Mouse (Mus musculus) intestine, postnatal 0 days (tissue): ENCODE measurements around the gene Gm30302. TPM values are rescaled to one million over a fixed set of nuclear protein-coding genes. Genes with fewer than 3 reads are reported as not detected.
"Not testable (repeated sequence)": the region's sequence is repeated elsewhere in the genome, so short reads cannot be mapped to it uniquely, and the experiment has no call there.

ENCODE experiments used
- ATAC-seq: fragments of 200-750 bp; cut with Nextera tagmentation; 2 replicates; pipeline ENCODE4 v1.8.0; 2017; ENCODE audit warnings: mild to moderate bottlenecking, moderate TSS enrichment, moderate library complexity
- H3K27ac ChIP-seq: fragments of 300-500 bp; sonication (generic); 2 replicates; pipeline ENCODE4 v1.5.1; 2014; ENCODE audit warnings: mild to moderate bottlenecking, low read depth, low read length, moderate library complexity
- H3K27me3 ChIP-seq: fragments of 300-500 bp; sonication (generic); replicated peaks from 2 replicates; pipeline ENCODE4 v1.6.1; 2014; ENCODE audit warnings: low read length, mixed read lengths; ENCODE audit not compliant: control insufficient read depth, insufficient read depth
- H3K36me3 ChIP-seq: fragments of 300-500 bp; sonication (generic); 2 replicates; pipeline ENCODE4 v1.6.1; 2014; ENCODE audit warnings: mild to moderate bottlenecking, moderate library complexity; ENCODE audit not compliant: control insufficient read depth, insufficient read depth
- H3K4me1 ChIP-seq: fragments of 300-500 bp; sonication (generic); replicated peaks from 2 replicates; pipeline ENCODE4 v1.6.1; 2014; ENCODE audit warnings: antibody characterized with exemption, low read length, mixed read lengths; ENCODE audit not compliant: control insufficient read depth, insufficient read depth
- H3K4me2 ChIP-seq: fragments of 300-500 bp; sonication (generic); replicated peaks from 2 replicates; pipeline ENCODE4 v1.6.1; 2014; ENCODE audit warnings: low read depth, mild to moderate bottlenecking, moderate library complexity
- H3K4me3 ChIP-seq: fragments of 300-500 bp; sonication (generic); 2 replicates; pipeline ENCODE4 v1.5.1; 2014; ENCODE audit warnings: low read depth, low read length
- H3K9ac ChIP-seq: fragments of 300-500 bp; sonication (generic); 2 replicates; pipeline ENCODE4 v1.6.1; 2014; ENCODE audit warnings: mild to moderate bottlenecking, low read depth, low read length
- H3K9me3 ChIP-seq: fragments of 300-500 bp; sonication (generic); 2 replicates; pipeline ENCODE4 v1.6.1; 2016; ENCODE audit warnings: mixed run types; ENCODE audit not compliant: control insufficient read depth
- CTCF ChIP-seq: sonication (generic); IDR thresholded peaks from 2 replicates; pipeline ENCODE4 v1.5.1; 2016; ENCODE audit warnings: low read depth, mild to moderate bottlenecking, control low read depth, antibody characterized with exemption, moderate library complexity
- WGBS: fragments of 180-500 bp; shearing (Covaris S2); extraction: QIAGEN DNeasy Blood & Tissue Kit; methylation state at CpG from one replicate; pipeline ENCODE4 v1.1.7; 2014; 5-methylcytosine and 5-hydroxymethylcytosine counted together
- polyA plus RNA-seq: library from polyadenylated mRNA; unstranded; fragments of >200 nt; fragmentation: Nextera tagmentation; extraction: Ambion mirVana; gene quantifications from 2 replicates; pipeline ENCODE4 v1.2.1, GENCODE M21; 2015

The Gm30302 gene
- polyA plus RNA-seq, 1 experiment from 2014 or later = not detected

DNA sequence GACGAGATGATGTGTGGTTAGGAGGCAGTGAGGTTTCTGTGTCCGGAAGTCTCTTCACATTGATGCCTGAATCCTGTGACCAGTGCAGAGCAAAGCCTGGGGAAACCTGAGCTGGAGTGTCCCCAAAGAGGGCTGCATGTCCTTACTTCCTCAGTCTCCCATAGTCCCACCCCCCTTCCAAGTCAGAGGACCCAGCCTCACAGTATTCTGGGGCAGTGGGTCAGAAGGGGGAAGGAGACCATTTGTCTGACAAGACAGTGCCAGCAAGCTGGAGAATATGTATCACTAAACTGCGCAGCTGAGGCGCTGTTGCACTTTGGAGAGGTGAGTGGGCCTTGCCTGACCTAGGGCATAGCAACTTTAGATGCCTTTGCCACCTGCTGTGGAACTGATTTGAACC is 26.5 kb upstream of the Gm30302 start:
- no peak overlapping the region for H3K27ac ChIP-seq
- ATAC-seq = no peak
- H3K36me3 ChIP-seq = no peaks in the 10 kb centered on the region
- H3K4me3 ChIP-seq = no peak overlapping the region
- TF ChIP-seq CTCF = no peak
- no peak overlapping the region for H3K4me2 ChIP-seq
- no peaks in the 10 kb centered on the region for H3K4me1 ChIP-seq
- WGBS = 87% methylated on average over 4 of the region's 4 CpGs
- no peaks in the 10 kb centered on the region for H3K9me3 ChIP-seq
- H3K9ac ChIP-seq = no peak overlapping the region
- no peaks in the 10 kb centered on the region for H3K27me3 ChIP-seq

DNA sequence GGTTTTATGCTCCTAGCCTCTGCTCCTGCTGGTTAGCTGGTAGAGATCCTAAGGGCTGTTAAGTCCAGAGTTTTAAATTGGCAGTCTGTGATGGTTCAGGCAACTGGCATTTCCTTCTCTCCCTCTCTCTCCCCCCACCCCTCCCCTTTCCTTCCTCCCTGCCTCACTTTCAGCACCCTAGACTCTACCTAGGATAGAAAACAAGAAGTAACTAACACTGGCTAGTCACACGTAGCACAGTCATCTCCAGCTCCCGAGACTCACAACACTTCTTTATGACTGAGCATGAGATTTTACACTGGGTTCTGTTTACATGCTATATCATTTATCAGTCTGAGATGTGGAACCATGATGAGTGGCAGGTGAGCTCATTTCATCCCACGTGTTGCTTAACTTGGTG is 16.2 kb upstream of the Gm30302 start:
- Histone ChIP-seq H3K9ac (no peak overlapping the region), H3K4me1 (no peaks in the 10 kb centered on the region), H3K9me3 (no peaks in the 10 kb centered on the region), H3K4me2 (no peak overlapping the region), H3K36me3 (no peaks in the 10 kb centered on the region), H3K4me3 (no peak overlapping the region), H3K27me3 (no peaks in the 10 kb centered on the region), H3K27ac (no peak overlapping the region)
- 80% methylated on average over 3 of the region's 3 CpGs for WGBS
- no peak for ATAC-seq
- no peak for TF ChIP-seq CTCF

DNA sequence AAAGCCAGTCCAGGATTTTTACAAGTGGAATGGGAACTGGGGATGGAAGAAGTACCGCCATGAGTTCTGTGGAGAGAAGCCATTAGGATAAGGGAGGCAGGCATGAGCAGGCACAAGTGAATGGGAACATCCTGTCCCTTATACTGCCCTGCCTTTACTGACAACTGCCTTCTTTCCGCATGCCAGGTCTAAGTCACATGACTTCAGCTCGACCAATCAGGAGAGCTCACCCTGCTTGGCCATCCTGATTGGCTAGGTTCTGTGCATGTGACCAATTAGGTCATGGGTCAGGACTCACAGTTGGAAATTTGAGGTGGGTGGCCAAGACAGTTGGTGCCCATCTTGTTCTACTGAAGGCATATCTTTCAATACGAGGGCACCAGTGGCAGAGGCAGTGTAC is 15.6 kb upstream of the Gm30302 start:
- 83% methylated on average over 4 of the region's 4 CpGs for WGBS
- H3K4me2 ChIP-seq = no peak overlapping the region
- no peak for TF ChIP-seq CTCF
- no peaks in the 10 kb centered on the region for H3K27me3 ChIP-seq
- no peak overlapping the region for H3K4me3 ChIP-seq
- no peaks in the 10 kb centered on the region for H3K9me3 ChIP-seq
- no peak overlapping the region for H3K27ac ChIP-seq
- no peaks in the 10 kb centered on the region for H3K4me1 ChIP-seq
- no peak for ATAC-seq
- no peak overlapping the region for H3K9ac ChIP-seq
- H3K36me3 ChIP-seq = no peaks in the 10 kb centered on the region

DNA sequence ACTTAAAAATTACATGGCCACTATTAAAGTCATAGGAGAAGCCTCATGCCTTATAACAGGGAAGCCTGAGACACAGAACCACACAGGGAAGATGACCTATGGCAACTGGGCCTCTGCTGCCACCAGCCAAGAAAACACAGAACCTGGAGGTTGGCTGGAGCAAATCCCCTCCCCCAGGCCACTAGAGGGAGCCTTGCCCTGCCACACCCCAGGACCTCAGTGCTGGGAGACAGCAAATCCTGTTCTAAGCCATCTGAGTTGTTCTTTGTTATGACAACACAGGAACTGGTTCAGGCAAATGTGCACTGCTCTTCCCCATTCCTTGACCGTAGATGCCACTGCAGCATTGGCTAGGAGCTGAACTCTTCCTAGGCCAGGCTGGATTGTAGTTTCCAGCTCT is 8.3 kb upstream of the Gm30302 start:
- no peaks in the 10 kb centered on the region for H3K27me3 ChIP-seq
- no peak overlapping the region for H3K27ac ChIP-seq
- H3K4me1 ChIP-seq = no peaks in the 10 kb centered on the region
- no peaks in the 10 kb centered on the region for H3K36me3 ChIP-seq
- H3K4me2 ChIP-seq = no peak overlapping the region
- H3K9ac ChIP-seq = no peak overlapping the region
- WGBS = 64% methylated on average over 1 of the region's 1 CpGs
- H3K9me3 ChIP-seq = no peaks in the 10 kb centered on the region
- ATAC-seq = no peak
- H3K4me3 ChIP-seq = no peak overlapping the region
- peak; percentile 56 for TF ChIP-seq CTCF

DNA sequence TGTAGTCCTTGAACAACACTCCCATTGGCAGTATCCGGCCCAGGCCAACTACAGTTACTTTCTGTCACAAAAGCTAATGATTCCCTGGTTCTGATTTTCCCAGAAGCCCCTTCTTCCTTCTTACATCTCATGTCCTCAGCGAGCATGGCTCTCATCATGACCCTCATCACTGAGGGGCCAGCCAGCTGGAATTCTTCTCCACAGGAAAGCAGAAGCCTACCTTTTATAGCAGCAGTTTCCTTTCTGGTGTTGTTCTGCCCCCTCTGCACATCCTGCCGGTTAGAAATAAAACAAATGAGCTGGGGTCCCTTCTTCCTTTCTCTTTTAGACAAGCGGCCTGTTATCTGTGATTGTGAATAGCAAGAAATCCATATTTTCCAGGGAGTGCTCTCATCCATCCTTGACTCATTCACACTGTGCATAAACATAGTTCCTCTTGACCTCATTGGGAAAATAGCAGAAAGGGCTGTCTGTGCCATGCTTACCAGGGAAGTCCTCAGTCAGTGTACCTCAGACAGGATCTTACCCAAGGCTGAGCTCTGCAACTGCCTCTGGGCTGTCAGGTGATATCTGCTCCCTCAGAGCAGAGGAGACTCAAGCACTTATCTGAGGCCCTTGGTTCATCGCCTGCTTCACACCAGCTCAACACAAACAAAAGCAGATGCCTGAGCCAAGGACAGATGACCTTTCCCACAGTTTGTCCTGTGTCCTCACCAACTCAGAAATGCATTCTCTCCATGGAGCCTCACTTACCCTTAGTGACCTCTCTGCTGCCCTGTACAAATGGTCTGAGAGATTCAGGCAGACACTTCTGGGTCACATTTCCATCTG is 10.0 kb downstream of the Gm30302 start:
- no peak overlapping the region for H3K27ac ChIP-seq

DNA sequence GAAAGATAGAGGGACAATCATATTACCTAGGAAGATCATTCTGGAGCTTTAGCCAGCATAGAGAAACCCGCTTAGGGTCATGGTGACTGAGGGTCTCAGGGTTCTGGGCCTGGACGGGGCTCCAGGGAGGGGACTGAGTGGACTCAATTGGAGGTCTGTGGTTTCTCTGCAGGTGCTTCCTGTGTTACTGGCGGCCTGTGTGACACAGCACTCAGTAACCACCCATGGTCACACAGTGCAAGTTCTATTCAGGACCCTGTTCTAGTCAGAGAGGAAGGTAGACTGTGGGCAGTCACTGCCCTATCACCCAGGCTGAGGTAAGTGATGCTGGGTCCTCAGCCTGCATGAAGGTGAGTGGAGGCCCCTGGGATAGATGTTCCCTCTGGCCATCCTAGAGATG is 14.9 kb downstream of the Gm30302 start:
- Histone ChIP-seq H3K9ac (no peak overlapping the region), H3K4me3 (no peak overlapping the region), H3K4me1 (no peaks in the 10 kb centered on the region), H3K4me2 (no peak overlapping the region), H3K9me3 (no peaks in the 10 kb centered on the region), H3K27me3 (no peaks in the 10 kb centered on the region), H3K27ac (no peak overlapping the region), H3K36me3 (no peaks in the 10 kb centered on the region)
- ATAC-seq = no peak
- no peak for TF ChIP-seq CTCF
- WGBS = 81% methylated on average over 3 of the region's 3 CpGs

More for the DNA sequence above, 10.0 kb downstream of the Gm30302 start:
- no peak overlapping the region for H3K9ac ChIP-seq
- no peaks in the 10 kb centered on the region for H3K4me1 ChIP-seq
- no peak for TF ChIP-seq CTCF
- 48% methylated on average over 5 of the region's 5 CpGs for WGBS
- H3K27me3 ChIP-seq = no peaks in the 10 kb centered on the region
- ATAC-seq = no peak
- H3K4me3 ChIP-seq = no peak overlapping the region
- H3K36me3 ChIP-seq = no peaks in the 10 kb centered on the region
- no peak overlapping the region for H3K4me2 ChIP-seq
- no peaks in the 10 kb centered on the region for H3K9me3 ChIP-seq

DNA sequence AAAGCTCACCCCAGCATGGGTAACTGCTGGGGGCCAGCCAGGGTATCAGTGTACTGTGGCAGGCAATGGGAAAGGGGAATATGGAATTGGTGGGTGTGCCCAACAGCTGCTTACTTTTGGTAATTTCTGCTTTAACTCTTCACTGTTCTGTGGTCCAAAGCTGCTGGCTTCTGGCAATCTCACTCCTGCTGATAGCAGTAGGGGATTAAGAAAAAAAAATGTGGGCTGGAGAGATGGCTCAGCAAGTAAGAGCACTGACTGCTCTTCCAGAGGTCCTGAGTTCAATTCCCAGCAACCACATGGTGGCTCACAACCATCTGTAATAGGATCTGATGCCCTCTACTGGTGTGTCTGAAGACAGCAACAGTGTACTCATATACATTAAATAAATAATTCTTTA is 27.3 kb downstream of the Gm30302 start:
- not testable (repeated sequence) for H3K9ac ChIP-seq, H3K4me2 ChIP-seq, H3K4me3 ChIP-seq, ATAC-seq, H3K27me3 ChIP-seq, H3K9me3 ChIP-seq, H3K4me1 ChIP-seq, H3K27ac ChIP-seq, H3K36me3 ChIP-seq
